Mouse (Mus musculus): ENCODE results near the gene Gcsam.

- TF ChIP-seq CTCF (IDR thresholded peaks at IDR 0.05; ENCODE audit: low read depth, low read length) (no peak), GATA1 (IDR thresholded peaks at IDR 0.05; ENCODE audit: borderline replicate concordance, low read length) (no peak)
Observed at GRCm38 (mm10) chr16:45632420-45632819, 22.2 kb downstream of the Gcsam start.
